Mouse (Mus musculus) retina, postnatal 7 days (tissue): ENCODE measurements around the gene Col20a1.

Experiments used
- DNase-seq: peaks from one replicate; pipeline ENCODE4 v3.0.0-alpha.2; 2012; ENCODE audit warnings: low read depth, low spot score

Gene Col20a1

DNA sequence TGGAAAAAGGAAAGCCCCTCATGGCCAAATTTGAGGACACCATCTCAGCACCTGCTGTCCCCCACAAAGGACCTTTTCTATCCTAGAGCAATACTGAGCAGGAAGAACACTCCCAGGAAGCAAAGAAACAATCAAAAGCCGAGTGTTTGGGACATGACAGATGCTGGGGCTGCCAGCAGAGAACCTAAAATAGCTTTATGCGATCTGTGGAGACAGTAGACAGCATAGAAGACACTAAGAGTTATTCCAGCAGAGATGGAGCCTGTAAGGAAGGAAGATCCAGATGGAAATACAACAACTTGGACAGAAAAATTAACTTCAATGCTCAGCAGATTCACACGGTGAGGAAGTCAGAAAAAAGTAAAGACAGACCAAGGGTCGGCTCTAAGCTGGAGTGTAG, 79.5 kb downstream of the Col20a1 start:
- DNase-seq: no peak
